Mouse (Mus musculus) heart, postnatal 0 days (tissue): ENCODE results near the gene Cd36. TPM values are rescaled to one million over a fixed set of nuclear protein-coding genes. Genes with fewer than 3 reads are reported as not detected.

Experiments used
- ATAC-seq: fragments of 200-750 bp; cut with Nextera tagmentation; 2 replicates; pipeline ENCODE4 v1.8.0; 2017; ENCODE audit warnings: low read depth, moderate number of reproducible peaks, moderate library complexity; ENCODE audit not compliant: insufficient read depth
- DNase-seq: peaks from one replicate; pipeline ENCODE4 v3.0.0-alpha.2; 2016; ENCODE audit warnings: low spot score
- H3K27ac ChIP-seq: fragments of 300-500 bp; sonication (generic); 2 replicates; pipeline ENCODE4 v1.5.1; 2014; ENCODE audit warnings: low read depth, mild to moderate bottlenecking
- H3K27me3 ChIP-seq: fragments of 300-500 bp; sonication (generic); 2 replicates; pipeline ENCODE4 v1.6.1; 2014; ENCODE audit warnings: low read length, mixed read lengths; ENCODE audit not compliant: control insufficient read depth, insufficient read depth
- H3K36me3 ChIP-seq: fragments of 300-500 bp; sonication (generic); replicated peaks from 2 replicates; pipeline ENCODE4 v1.6.1; 2014; ENCODE audit warnings: low read length, mixed read lengths; ENCODE audit not compliant: control insufficient read depth, insufficient read depth
- H3K4me1 ChIP-seq: fragments of 300-500 bp; sonication (generic); 2 replicates; pipeline ENCODE4 v1.6.1; 2014; ENCODE audit warnings: antibody characterized with exemption; ENCODE audit not compliant: control insufficient read depth, insufficient read depth
- H3K4me2 ChIP-seq: fragments of 300-500 bp; sonication (generic); 2 replicates; pipeline ENCODE4 v1.6.1; 2014; ENCODE audit warnings: low read depth, mild to moderate bottlenecking, low read length, moderate library complexity
- H3K4me3 ChIP-seq: fragments of 300-500 bp; sonication (generic); 2 replicates; pipeline ENCODE4 v1.5.1; 2014; ENCODE audit warnings: low read depth, low read length
- H3K9ac ChIP-seq: fragments of 300-500 bp; sonication (generic); replicated peaks from 2 replicates; pipeline ENCODE4 v1.6.1; 2014; ENCODE audit warnings: low read depth, low read length, mixed read lengths
- H3K9me3 ChIP-seq: fragments of 300-500 bp; sonication (generic); replicated peaks from 2 replicates; pipeline ENCODE4 v1.6.1; 2016; ENCODE audit warnings: low read length; ENCODE audit not compliant: control insufficient read depth
- CTCF ChIP-seq: IDR thresholded peaks from 2 replicates; pipeline ENCODE4 v1.5.1; 2016; ENCODE audit warnings: antibody characterized with exemption, control low read depth, low read depth
- EP300 ChIP-seq: IDR thresholded peaks from 2 replicates; pipeline ENCODE4 v1.6.1; 2016; ENCODE audit warnings: antibody characterized with exemption, low read depth
- WGBS: fragments of 180-500 bp; shearing (Covaris S2); extraction: QIAGEN DNeasy Blood & Tissue Kit; methylation state at CpG from one replicate; pipeline ENCODE4 v1.1.7; 2014; 5-methylcytosine and 5-hydroxymethylcytosine counted together
- polyA plus RNA-seq: library from polyadenylated mRNA; unstranded; fragments of >200 nt; fragmentation: Nextera tagmentation; extraction: Ambion mirVana; gene quantifications from 2 replicates; pipeline ENCODE4 v1.2.1, GENCODE M21; 2015
- total RNA-seq: library from RNA; depleted of rRNA; stranded (reverse); fragments of >200 nt; gene quantifications from 2 replicates; pipeline ENCODE4 v1.2.3, GENCODE M21; 2014; ENCODE audit warnings: low replicate concordance

The Cd36 gene
- total and polyA plus RNA-seq, 2 experiments from 2014 or later, result 526 to 603 TPM

GRCm38 (mm10) chr5:17889291-17889690, 690 bp upstream of the Cd36 start:
- ATAC-seq (no peak), DNase-seq (no peak)
- TF ChIP-seq EP300 (no peak), CTCF (no peak)
- H3K4me2 ChIP-seq, result no peak overlapping the region; the same call in 1 of the 2 replicates
- peaks cover 18% of the 10 kb centered on the region; the same call in 1 of the 2 replicates for H3K4me1 ChIP-seq
- no peaks in the 10 kb centered on the region for H3K36me3 ChIP-seq
- no peak overlapping the region for H3K9ac ChIP-seq
- H3K27me3 ChIP-seq, result no peaks in the 10 kb centered on the region
- peak overlapping the region; percentile 72; the same call in 1 of the 2 replicates for H3K27ac ChIP-seq
- no peaks in the 10 kb centered on the region for H3K9me3 ChIP-seq
- no peak overlapping the region for H3K4me3 ChIP-seq
- WGBS, result 92% methylated on average over 1 of the region's 1 CpGs

DNA sequence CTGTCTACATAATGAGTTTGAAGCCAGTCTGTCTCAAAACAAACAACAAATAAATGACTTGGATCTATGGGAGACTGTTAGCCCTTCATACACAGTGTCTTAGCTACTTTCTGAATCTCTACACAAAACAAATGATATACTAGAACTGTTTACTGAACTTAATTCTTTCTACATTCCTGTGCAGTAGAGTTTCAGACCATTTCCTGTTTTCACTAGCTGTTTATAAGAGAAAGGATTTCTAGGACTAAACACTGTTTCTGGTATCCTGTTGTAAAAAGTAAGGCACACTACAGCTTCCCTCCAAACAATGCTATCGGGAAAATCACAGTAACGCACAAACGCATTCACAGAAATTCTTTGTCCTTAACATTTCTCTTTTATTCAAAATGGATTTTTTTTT, 2.2 kb downstream of the Cd36 start:
- DNase-seq (no peak), ATAC-seq (no peak)
- Histone ChIP-seq H3K4me3 (no peak overlapping the region), H3K36me3 (no peaks in the 10 kb centered on the region), H3K9ac (no peak overlapping the region), H3K4me2 (0 out of 2 replicates have a peak overlapping the region, but pooled peaks have one; percentile 8), H3K4me1 (peaks cover 22% of the 10 kb centered on the region; the same call in 1 of the 2 replicates), H3K27me3 (no peaks in the 10 kb centered on the region), H3K9me3 (no peaks in the 10 kb centered on the region), H3K27ac (peak overlapping the region; percentile 8; the same call in 1 of the 2 replicates)
- WGBS, result 73% methylated on average over 3 of the region's 3 CpGs
- TF ChIP-seq CTCF, result no peak
- TF ChIP-seq EP300, result no peak

GRCm38 (mm10) chr5:17883357-17883875, 5.2 kb downstream of the Cd36 start:
- H3K36me3 ChIP-seq, result no peaks in the 10 kb centered on the region
- WGBS, result 78% methylated on average over 3 of the region's 3 CpGs
- H3K27ac ChIP-seq, result no peak overlapping the region
- H3K9ac ChIP-seq, result no peak overlapping the region
- H3K9me3 ChIP-seq, result no peaks in the 10 kb centered on the region
- ATAC-seq (no peak), DNase-seq (no peak)
- TF ChIP-seq CTCF (no peak), EP300 (no peak)
- no peaks in the 10 kb centered on the region for H3K27me3 ChIP-seq
- no peak overlapping the region for H3K4me3 ChIP-seq
- peaks cover 24% of the 10 kb centered on the region for H3K4me1 ChIP-seq
- H3K4me2 ChIP-seq, result no peak overlapping the region

DNA sequence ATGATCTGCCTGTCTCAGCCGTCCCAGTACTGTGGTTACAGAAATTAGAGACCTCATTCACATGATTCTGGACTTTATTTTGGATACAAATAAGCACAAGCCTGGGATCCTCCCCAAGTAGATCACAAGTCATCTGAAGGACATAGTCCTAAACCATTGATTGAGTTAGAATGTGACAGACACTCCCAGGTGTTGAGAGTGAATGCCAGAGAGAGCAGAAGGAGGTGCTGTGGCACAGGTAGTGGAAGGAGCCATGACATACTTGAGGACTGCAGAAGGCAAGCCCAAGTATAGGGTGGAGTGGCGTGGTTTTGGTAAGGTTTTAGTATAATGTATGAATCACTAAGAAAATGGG, 7.1 kb downstream of the Cd36 start:
- H3K27ac ChIP-seq, result peak overlapping the region; percentile 91
- TF ChIP-seq CTCF, result no peak
- no peak for TF ChIP-seq EP300
- 84% methylated on average over 2 of the region's 2 CpGs for WGBS
- H3K9me3 ChIP-seq, result no peaks in the 10 kb centered on the region
- H3K27me3 ChIP-seq, result no peaks in the 10 kb centered on the region
- H3K36me3 ChIP-seq, result no peaks in the 10 kb centered on the region
- H3K4me3 ChIP-seq, result no peak overlapping the region
- H3K4me1 ChIP-seq, result peaks cover 33% of the 10 kb centered on the region
- DNase-seq (no peak), ATAC-seq (0 out of 2 replicates have a peak, but pooled peaks have one; percentile 2)
- no peak overlapping the region for H3K9ac ChIP-seq
- no peak overlapping the region for H3K4me2 ChIP-seq

DNA sequence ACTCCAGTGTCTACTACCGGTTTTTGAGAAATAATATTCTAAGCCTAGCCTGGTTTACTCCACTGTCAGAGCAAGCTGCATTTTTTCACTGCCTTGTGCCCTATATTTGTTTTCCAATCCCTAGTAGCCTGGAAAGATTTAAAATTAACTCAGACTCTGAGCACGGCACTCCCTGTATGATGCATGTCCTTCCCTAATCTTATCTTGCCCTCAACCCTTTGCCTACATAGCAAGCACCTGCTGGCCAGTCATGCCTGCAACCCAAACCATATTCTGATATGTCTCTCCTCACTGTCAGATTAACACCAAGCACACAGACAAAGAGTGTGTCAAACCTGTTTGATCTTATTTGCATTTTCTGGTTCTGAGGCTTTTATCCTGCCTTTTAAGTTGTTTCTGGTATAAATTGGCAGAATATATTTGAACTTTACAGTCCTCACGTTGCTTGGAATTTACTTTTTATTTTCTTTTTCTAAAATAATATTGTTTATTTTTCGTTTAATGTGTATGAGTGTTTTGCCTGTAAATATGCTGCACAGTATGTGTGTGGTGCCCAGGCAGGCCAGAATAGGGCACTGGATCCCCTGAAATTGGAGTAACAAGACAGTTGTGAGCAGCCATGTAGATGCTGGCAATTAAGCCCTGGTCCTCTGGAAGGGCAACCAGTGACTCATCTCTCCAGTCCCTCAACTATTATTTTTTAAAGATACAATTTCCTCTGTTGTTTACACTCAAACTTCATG, 7.6 kb downstream of the Cd36 start:
- peak; percentile 94 for ATAC-seq
- Histone ChIP-seq H3K36me3 (no peaks in the 10 kb centered on the region), H3K27me3 (no peaks in the 10 kb centered on the region), H3K9ac (no peak overlapping the region; the same call in 1 of the 2 replicates), H3K9me3 (no peaks in the 10 kb centered on the region), H3K4me1 (peaks cover 29% of the 10 kb centered on the region), H3K4me3 (no peak overlapping the region), H3K27ac (peak overlapping the region; percentile 91), H3K4me2 (no peak overlapping the region)
- 40% methylated on average over 4 of the region's 4 CpGs for WGBS
- peak; percentile 87 for DNase-seq
- TF ChIP-seq CTCF (no peak), EP300 (peak; percentile 99)
